Mouse (Mus musculus): Measurements from ENCODE around the gene Efcab9. TPM values are rescaled to one million over a fixed set of nuclear protein-coding genes. Genes with fewer than 3 reads are reported as not detected.

Gene Efcab9
- polyA plus RNA-seq, 1 experiment from 2014 or later, result 0.46 TPM

- Histone ChIP-seq H3K4me1 (replicated peaks) (peaks cover 15% of the 10 kb centered on the region; the same call in 1 of the 2 replicates), H3K27me3 (no peaks in the 10 kb centered on the region), H3K9ac (no peak overlapping the region), H3K4me3 (replicated peaks) (no peak overlapping the region), H3K9me3 (replicated peaks) (no peaks in the 10 kb centered on the region), H3K4me2 (no peak overlapping the region), H3K27ac (no peak overlapping the region), H3K36me3 (no peaks in the 10 kb centered on the region)
- 92% methylated on average over 2 of the region's 2 CpGs for WGBS (ENCODE audit: insufficient replicate concordance)
- no peak for DNase-seq
- no peak for ATAC-seq (ENCODE audit: low read depth)
Measured at GRCm38 (mm10) chr11:32491079-32491478, 40.8 kb downstream of the Efcab9 start.

- Histone ChIP-seq H3K4me2 (no peak overlapping the region), H3K4me1 (replicated peaks) (peaks cover 15% of the 10 kb centered on the region; the same call in 1 of the 2 replicates), H3K36me3 (no peaks in the 10 kb centered on the region), H3K9me3 (replicated peaks) (no peaks in the 10 kb centered on the region), H3K9ac (no peak overlapping the region), H3K27me3 (no peaks in the 10 kb centered on the region), H3K4me3 (replicated peaks) (no peak overlapping the region), H3K27ac (no peak overlapping the region)
- DNase-seq (no peak), ATAC-seq (ENCODE audit: low read depth) (no peak)
- WGBS (ENCODE audit: insufficient replicate concordance), result 56% methylated on average over 5 of the region's 5 CpGs
Measured at GRCm38 (mm10) chr11:32488808-32489670, 42.8 kb downstream of the Efcab9 start.

GRCm38 (mm10) chr11:32488344-32488743, 43.5 kb downstream of the Efcab9 start:
- peaks cover 15% of the 10 kb centered on the region; the same call in 1 of the 2 replicates for H3K4me1 ChIP-seq (replicated peaks)
- no peak overlapping the region for H3K4me3 ChIP-seq (replicated peaks)
- no peaks in the 10 kb centered on the region for H3K36me3 ChIP-seq
- ATAC-seq (ENCODE audit: low read depth) (no peak), DNase-seq (no peak)
- H3K4me2 ChIP-seq, result no peak overlapping the region
- H3K9me3 ChIP-seq (replicated peaks), result no peaks in the 10 kb centered on the region
- H3K27me3 ChIP-seq, result no peaks in the 10 kb centered on the region
- no peak overlapping the region for H3K9ac ChIP-seq
- H3K27ac ChIP-seq, result no peak overlapping the region

- WGBS (ENCODE audit: insufficient replicate concordance), result 68% methylated on average over 3 of the region's 3 CpGs
Measured at GRCm38 (mm10) chr11:32487501-32487900, 44.4 kb downstream of the Efcab9 start.

GRCm38 (mm10) chr11:32486621-32487020, 45.3 kb downstream of the Efcab9 start:
- Histone ChIP-seq H3K9me3 (replicated peaks) (no peaks in the 10 kb centered on the region), H3K27me3 (no peaks in the 10 kb centered on the region), H3K27ac (no peak overlapping the region), H3K4me1 (replicated peaks) (peaks cover 15% of the 10 kb centered on the region; the same call in 1 of the 2 replicates), H3K9ac (no peak overlapping the region), H3K36me3 (no peaks in the 10 kb centered on the region), H3K4me2 (no peak overlapping the region), H3K4me3 (replicated peaks) (no peak overlapping the region)
- DNase-seq (no peak), ATAC-seq (ENCODE audit: low read depth) (no peak)
- WGBS (ENCODE audit: insufficient replicate concordance), result 50% methylated on average over 3 of the region's 3 CpGs

More at GRCm38 (mm10) chr11:32487501-32487900, 44.4 kb downstream of the Efcab9 start:
- ATAC-seq (ENCODE audit: low read depth) (no peak), DNase-seq (no peak)
- Histone ChIP-seq H3K9ac (no peak overlapping the region), H3K4me1 (replicated peaks) (peaks cover 15% of the 10 kb centered on the region; the same call in 1 of the 2 replicates), H3K27ac (no peak overlapping the region), H3K27me3 (no peaks in the 10 kb centered on the region), H3K9me3 (replicated peaks) (no peaks in the 10 kb centered on the region), H3K36me3 (no peaks in the 10 kb centered on the region), H3K4me3 (replicated peaks) (no peak overlapping the region), H3K4me2 (no peak overlapping the region)

- Histone ChIP-seq H3K4me3 (replicated peaks) (no peak overlapping the region), H3K36me3 (no peaks in the 10 kb centered on the region), H3K4me2 (no peak overlapping the region), H3K27me3 (no peaks in the 10 kb centered on the region), H3K4me1 (replicated peaks) (peaks cover 15% of the 10 kb centered on the region; the same call in 1 of the 2 replicates), H3K9ac (no peak overlapping the region), H3K9me3 (replicated peaks) (no peaks in the 10 kb centered on the region), H3K27ac (no peak overlapping the region)
- WGBS (ENCODE audit: insufficient replicate concordance), result 39% methylated on average over 3 of the region's 3 CpGs
- DNase-seq (no peak), ATAC-seq (ENCODE audit: low read depth) (no peak)
Measured at GRCm38 (mm10) chr11:32485290-32485689, 46.6 kb downstream of the Efcab9 start.

GRCm38 (mm10) chr11:32481525-32481924, 50.4 kb downstream of the Efcab9 start:
- no peak overlapping the region for H3K4me3 ChIP-seq (replicated peaks)
- H3K9ac ChIP-seq, result no peak overlapping the region
- H3K27me3 ChIP-seq, result no peaks in the 10 kb centered on the region
- no peak overlapping the region for H3K4me2 ChIP-seq
- 39% methylated on average over 2 of the region's 2 CpGs for WGBS (ENCODE audit: insufficient replicate concordance)
- H3K27ac ChIP-seq, result no peak overlapping the region
- no peaks in the 10 kb centered on the region for H3K4me1 ChIP-seq (replicated peaks)
- no peaks in the 10 kb centered on the region for H3K36me3 ChIP-seq
- ATAC-seq (ENCODE audit: low read depth), result no peak
- no peak for DNase-seq
- H3K9me3 ChIP-seq (replicated peaks), result no peaks in the 10 kb centered on the region

- no peak overlapping the region for H3K4me3 ChIP-seq (replicated peaks)
- 63% methylated on average over 5 of the region's 5 CpGs for WGBS (ENCODE audit: insufficient replicate concordance)
- H3K27ac ChIP-seq, result no peak overlapping the region
- H3K4me1 ChIP-seq (replicated peaks), result no peaks in the 10 kb centered on the region
- no peak overlapping the region for H3K9ac ChIP-seq
- no peak overlapping the region for H3K4me2 ChIP-seq
- H3K9me3 ChIP-seq (replicated peaks), result no peaks in the 10 kb centered on the region
- H3K27me3 ChIP-seq, result no peaks in the 10 kb centered on the region
- ATAC-seq (ENCODE audit: low read depth) (no peak), DNase-seq (no peak)
- H3K36me3 ChIP-seq, result no peaks in the 10 kb centered on the region
Measured at GRCm38 (mm10) chr11:32475487-32476236, 56.2 kb downstream of the Efcab9 start.

- Histone ChIP-seq H3K36me3 (no peaks in the 10 kb centered on the region), H3K9ac (no peak overlapping the region), H3K4me2 (no peak overlapping the region), H3K9me3 (replicated peaks) (no peaks in the 10 kb centered on the region), H3K27ac (no peak overlapping the region), H3K4me3 (replicated peaks) (no peak overlapping the region), H3K27me3 (no peaks in the 10 kb centered on the region), H3K4me1 (replicated peaks) (no peaks in the 10 kb centered on the region)
- ATAC-seq (ENCODE audit: low read depth) (no peak), DNase-seq (no peak)
- 66% methylated on average over 3 of the region's 3 CpGs for WGBS (ENCODE audit: insufficient replicate concordance)
Measured at GRCm38 (mm10) chr11:32474725-32475124, 57.2 kb downstream of the Efcab9 start.

All from liver, embryonic 13.5 days (tissue).